Mouse (Mus musculus) CH12.LX (cell line): ENCODE results near the gene Nans. TPM values are rescaled to one million over a fixed set of nuclear protein-coding genes. Genes with fewer than 3 reads are reported as not detected.
A peak's percentile ranks its signal among the peaks of the same experiment; 100 is the strongest.

Experiments used
- DNase-seq: peaks from one replicate; pipeline ENCODE4 v3.0.0-alpha.2; 2013; ENCODE audit errors: extremely low read depth
- H3K27ac ChIP-seq: 2 replicates; pipeline ENCODE4 v1.5.1; 2012; ENCODE audit warnings: low read depth, mild to moderate bottlenecking, control low read depth, moderate library complexity; ENCODE audit not compliant: insufficient read depth
- H3K27me3 ChIP-seq: replicated peaks from 2 replicates; pipeline ENCODE3; 2012; ENCODE audit warnings: inconsistent platforms
- H3K36me3 ChIP-seq, 2 experiments: replicated peaks in 1 of 2; 2 replicates each; pipeline versions ENCODE3 to v1.6.1; 2012; ENCODE audit warnings: inconsistent platforms in 1 of 2, low read length in 1 of 2, mild to moderate bottlenecking in 1 of 2, mixed read lengths in 1 of 2, moderate library complexity in 1 of 2; ENCODE audit not compliant: control insufficient read depth in 1 of 2, insufficient read depth in 1 of 2
- H3K4me1 ChIP-seq, 2 experiments: 2 replicates each; pipeline ENCODE4 v1.6.1; 2012; ENCODE audit warnings: inconsistent platforms in 1 of 2, moderate library complexity in 1 of 2; ENCODE audit not compliant: insufficient read depth in 2 of 2, control insufficient read depth in 1 of 2
- H3K4me2 ChIP-seq: 2 replicates; pipeline ENCODE4 v1.6.1; 2012; ENCODE audit warnings: low read depth, mild to moderate bottlenecking, control low read depth; ENCODE audit not compliant: poor library complexity, insufficient read depth, severe bottlenecking
- H3K4me3 ChIP-seq, 3 experiments: fragments of 150-350 bp in 1 of 3; sonication (generic) in 1 of 3; replicated peaks in 1 of 3; 2 replicates each; pipeline versions ENCODE3 to v1.5.1; 2011 to 2012; ENCODE audit warnings: low read depth in 2 of 3, low read length in 2 of 3, mild to moderate bottlenecking in 2 of 3, moderate library complexity in 2 of 3, control low read depth in 1 of 3, improper control_type of control experiment in 1 of 3, inconsistent platforms in 1 of 3, mixed read lengths in 1 of 3; ENCODE audit not compliant: poor library complexity in 1 of 3
- H3K79me2 ChIP-seq: replicated peaks from 2 replicates; pipeline ENCODE4 v1.6.1; 2012; ENCODE audit warnings: mild to moderate bottlenecking, moderate library complexity; ENCODE audit not compliant: control insufficient read depth, poor library complexity, insufficient read depth, severe bottlenecking; ENCODE audit errors: extremely low read depth
- H3K9ac ChIP-seq: 2 replicates; pipeline ENCODE4 v1.6.1; 2012; ENCODE audit warnings: low read depth, mild to moderate bottlenecking, control low read depth, moderate library complexity; ENCODE audit not compliant: insufficient read depth
- H3K9me3 ChIP-seq: replicated peaks from 2 replicates; pipeline ENCODE3; 2012; ENCODE audit warnings: low read length, inconsistent platforms, mixed read lengths
- CHD1 ChIP-seq: IDR thresholded peaks from 2 replicates; pipeline ENCODE4 v1.6.1; 2012; ENCODE audit warnings: low read depth, low read length, improper control_type of control experiment, inconsistent platforms
- CTCF ChIP-seq, 2 experiments: IDR thresholded peaks in 1 of 2; conservative IDR thresholded peaks in 1 of 2; 2 replicates each; pipeline ENCODE4 v1.5.1; 2011 to 2012; ENCODE audit warnings: low read depth in 2 of 2, low read length in 2 of 2, improper control_type of control experiment in 1 of 2, inconsistent platforms in 1 of 2, mild to moderate bottlenecking in 1 of 2, moderate library complexity in 1 of 2
- ELF1 ChIP-seq: IDR thresholded peaks from 2 replicates; pipeline ENCODE4 v1.6.1; 2014; ENCODE audit warnings: low read depth, mild to moderate bottlenecking, inconsistent platforms, low read length, improper control_type of control experiment
- EP300 ChIP-seq: IDR thresholded peaks from 2 replicates; pipeline ENCODE4 v1.6.1; 2011; ENCODE audit warnings: low read length, improper control_type of control experiment
- ETS1 ChIP-seq: conservative IDR thresholded peaks from 2 replicates; pipeline ENCODE4 v1.6.1; 2012; ENCODE audit warnings: low read depth, mild to moderate bottlenecking, inconsistent platforms, low read length, improper control_type of control experiment, moderate library complexity
- GABPA ChIP-seq: IDR thresholded peaks from 2 replicates; pipeline ENCODE4 v1.6.1; 2012; ENCODE audit warnings: low read depth, low read length, improper control_type of control experiment, inconsistent platforms; ENCODE audit not compliant: insufficient replicate concordance
- IRF4 ChIP-seq: IDR thresholded peaks from 2 replicates; pipeline ENCODE4 v1.6.1; 2014; ENCODE audit warnings: low read depth, mild to moderate bottlenecking, inconsistent platforms, low read length, improper control_type of control experiment
- JUND ChIP-seq: conservative IDR thresholded peaks from 2 replicates; pipeline ENCODE4 v1.6.1; 2011; ENCODE audit warnings: low read depth, low read length, improper control_type of control experiment
- KAT2A ChIP-seq: IDR thresholded peaks from 2 replicates; pipeline ENCODE4 v1.6.1; 2012; ENCODE audit warnings: low read length, improper control_type of control experiment, inconsistent platforms; ENCODE audit not compliant: insufficient replicate concordance
- MAFK ChIP-seq: IDR thresholded peaks from 2 replicates; pipeline ENCODE4 v1.6.1; 2011; ENCODE audit warnings: low read length, improper control_type of control experiment; ENCODE audit not compliant: insufficient replicate concordance
- MAX ChIP-seq: IDR thresholded peaks from 2 replicates; pipeline ENCODE4 v1.6.1; 2011; ENCODE audit warnings: low read length, improper control_type of control experiment
- MAZ ChIP-seq: IDR thresholded peaks from 2 replicates; pipeline ENCODE4 v1.6.1; 2012; ENCODE audit warnings: low read depth, mild to moderate bottlenecking, inconsistent platforms, low read length, improper control_type of control experiment, moderate library complexity
- MYC ChIP-seq: IDR thresholded peaks from 2 replicates; pipeline ENCODE4 v1.6.1; 2011; ENCODE audit warnings: low read depth, mild to moderate bottlenecking, improper control_type of control experiment, low read length
- RAD21 ChIP-seq: IDR thresholded peaks from 2 replicates; pipeline ENCODE4 v1.6.1; 2011; ENCODE audit warnings: low read depth, mild to moderate bottlenecking, low read length, improper control_type of control experiment, moderate library complexity
- SMC3 ChIP-seq: IDR thresholded peaks from 2 replicates; pipeline ENCODE4 v1.6.1; 2011; ENCODE audit warnings: low read depth, low read length, improper control_type of control experiment
- USF2 ChIP-seq: conservative IDR thresholded peaks from 2 replicates; pipeline ENCODE4 v1.6.1; 2011; ENCODE audit warnings: low read depth, low read length, improper control_type of control experiment
- ZC3H11A ChIP-seq: IDR thresholded peaks from 2 replicates; pipeline ENCODE4 v1.6.1; 2012; ENCODE audit warnings: low read depth, mild to moderate bottlenecking, inconsistent platforms, low read length, improper control_type of control experiment
- dilution Hi-C: fragments of 300-500 bp; cut with MboI; formaldehyde crosslinking; loops from 2 replicates; pipeline ENCODE4 v1.14.3; 2020; ENCODE audit warnings: low sequenced_read_pairs; ENCODE audit not compliant: extremely low pct_unique_long_range_greater_than_20kb, extremely low pct_ligation_motif_present
- in situ Hi-C: fragments of 300-500 bp; cut with MboI; formaldehyde crosslinking; loops from 3 replicates; pipeline ENCODE4 v1.14.3; 2019; ENCODE audit warnings: low sequenced_read_pairs, low pct_ligation_motif_present, low pct_unique_long_range_greater_than_20kb, mixed read lengths
- polyA plus RNA-seq: library from polyadenylated mRNA; unstranded; fragments of >175 nt; gene quantifications from 2 replicates; pipeline ENCODE4 v1.2.1, GENCODE M21; 2012; ENCODE audit warnings: low read depth; ENCODE audit not compliant: insufficient read length
- total RNA-seq, 2 experiments: library from RNA; depleted of rRNA; stranded (reverse); fragments of 300-350 nt in 1 of 2; fragments of >200 nt in 1 of 2; gene quantifications; 2 replicates each; pipeline ENCODE4 v1.2.3; 2012 to 2014

The Nans gene
- total and polyA plus RNA-seq, 3 experiments, result 103 to 150 (median 127) TPM

GRCm38 (mm10) chr4:46543366-46544050 is 54.5 kb downstream of the Nans start:
- Histone ChIP-seq H3K9ac (no peak overlapping the region), H3K36me3 (peaks cover 75 to 81% of the 10 kb centered on the region in 2 experiments), H3K27ac (no peak overlapping the region), H3K9me3 (no peaks in the 10 kb centered on the region), H3K27me3 (no peaks in the 10 kb centered on the region), H3K4me3 (no peak overlapping the region), H3K4me2 (no peak overlapping the region)
- dilution Hi-C loops, result no loop called here
- TF ChIP-seq CHD1, result no peak
- TF ChIP-seq, all 38 proteins: peak for 0
- in situ Hi-C loops, result no loop called here
- Histone ChIP-seq H3K4me1 (peaks cover 21 to 46% of the 10 kb centered on the region in 2 experiments), H3K79me2 (0 out of 2 replicates have a peak, but pooled peaks cover 2% of the 10 kb centered on the region)
- no peak for DNase-seq

DNA sequence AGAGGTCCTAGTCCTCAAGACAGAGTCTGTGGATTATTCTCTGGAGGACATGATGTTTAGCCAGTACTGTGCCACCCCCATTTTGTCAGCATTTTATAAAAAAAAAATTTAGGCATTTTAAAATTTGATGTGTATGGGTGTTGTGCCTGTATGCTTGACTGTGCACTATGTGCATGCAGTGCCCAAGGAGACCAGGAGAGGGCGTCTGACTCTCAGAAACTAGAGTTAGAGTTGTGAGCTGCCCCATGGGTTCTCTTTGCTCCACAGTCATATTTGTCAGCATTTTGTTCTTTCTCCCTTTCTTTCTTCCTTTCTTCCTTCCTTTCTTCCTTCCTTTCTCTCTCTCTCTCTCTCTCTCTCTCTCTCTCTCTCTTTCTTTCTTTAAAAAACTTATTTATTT is 55.3 kb downstream of the Nans start:
- Histone ChIP-seq H3K4me2 (no peak overlapping the region), H3K9ac (no peak overlapping the region), H3K4me3 (no peak overlapping the region), H3K27ac (no peak overlapping the region), H3K36me3 (peaks cover 75 to 83% of the 10 kb centered on the region in 2 experiments), H3K27me3 (no peaks in the 10 kb centered on the region), H3K4me1 (peaks cover 26 to 54% of the 10 kb centered on the region in 2 experiments), H3K9me3 (no peaks in the 10 kb centered on the region), H3K79me2 (0 out of 2 replicates have a peak, but pooled peaks cover 2% of the 10 kb centered on the region)
- in situ Hi-C loops, result no loop called here
- TF ChIP-seq SMC3 (peak; percentile 90), ETS1 (no peak), USF2 (no peak), MAZ (no peak), CTCF (conservative IDR thresholded peaks at IDR 0.05 in 1 of 2, IDR thresholded peaks at IDR 0.05 in 1 of 2; ENCODE audit: low read depth in 2 of 2, low read length in 2 of 2) (peak; percentile 78 to 80), IRF4 (no peak), GABPA (no peak), RAD21 (peak; percentile 86), MAFK (peak; percentile 32; the same call in 1 of the 2 replicates), CHD1 (no peak), MYC (peak; percentile 57; the same call in 1 of the 2 replicates), ELF1 (no peak), MAX (no peak), KAT2A (no peak), ZC3H11A (peak; percentile 54), JUND (no peak), EP300 (no peak)
- dilution Hi-C loops, result no loop called here
- peak; percentile 77 for DNase-seq
